Mouse (Mus musculus) adrenal gland, postnatal 25 days (tissue): Measurements from ENCODE around the gene Guca2a. TPM values are rescaled to one million over a fixed set of nuclear protein-coding genes. Genes with fewer than 3 reads are reported as not detected.

Experiments used
- DNase-seq: peaks from one replicate; pipeline ENCODE4 v3.0.0; 2021; ENCODE audit warnings: mixed read lengths
- total RNA-seq: library from RNA; stranded (reverse); gene quantifications from 2 replicates; pipeline ENCODE4 v1.2.3, GENCODE M21; 2021

Guca2a gene
- total RNA-seq, 1 experiment from 2014 or later, result 0.58 TPM

GRCm38 (mm10) chr4:119642666-119643065 is 5.2 kb downstream of the Guca2a start:
- DNase-seq, result no peak

GRCm38 (mm10) chr4:119657011-119657410 is 19.5 kb downstream of the Guca2a start:
- DNase-seq, result no peak

GRCm38 (mm10) chr4:119658246-119658645 is 20.7 kb downstream of the Guca2a start:
- no peak for DNase-seq

- no peak for DNase-seq
These were observed 21.2 kb downstream of the Guca2a start, which contains the start of gene Guca2b for GRCm38 (mm10) chr4:119658731-119659130. Gene Guca2b, minus strand, starts transcription at chr4:119658954.

GRCm38 (mm10) chr4:119660007-119660406 is 22.5 kb downstream of the Guca2a start:
- no peak for DNase-seq

DNA sequence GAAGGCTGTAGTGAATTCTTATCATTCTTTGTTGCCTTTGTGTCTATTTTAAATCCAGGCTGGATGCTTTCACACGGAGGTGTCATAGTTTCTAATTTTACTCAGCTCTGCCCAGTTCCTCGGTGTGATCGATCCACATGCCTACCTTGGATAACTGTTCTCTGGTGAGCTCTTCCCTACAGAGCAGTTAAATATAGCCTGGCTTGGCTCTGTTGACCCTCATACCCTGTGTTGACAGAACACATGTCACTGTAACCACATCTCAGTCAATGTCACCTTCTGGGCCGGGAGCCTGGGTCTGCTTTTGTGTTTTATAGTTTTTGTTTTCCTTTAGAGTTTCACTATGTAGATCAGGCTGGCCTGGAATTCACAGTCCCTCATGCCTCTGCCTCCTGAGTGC is 24.6 kb downstream of the Guca2a start:
- no peak for DNase-seq

- DNase-seq, result peak; percentile 53
These were observed 25.5 kb downstream of the Guca2a start for GRCm38 (mm10) chr4:119662976-119663375.

DNA sequence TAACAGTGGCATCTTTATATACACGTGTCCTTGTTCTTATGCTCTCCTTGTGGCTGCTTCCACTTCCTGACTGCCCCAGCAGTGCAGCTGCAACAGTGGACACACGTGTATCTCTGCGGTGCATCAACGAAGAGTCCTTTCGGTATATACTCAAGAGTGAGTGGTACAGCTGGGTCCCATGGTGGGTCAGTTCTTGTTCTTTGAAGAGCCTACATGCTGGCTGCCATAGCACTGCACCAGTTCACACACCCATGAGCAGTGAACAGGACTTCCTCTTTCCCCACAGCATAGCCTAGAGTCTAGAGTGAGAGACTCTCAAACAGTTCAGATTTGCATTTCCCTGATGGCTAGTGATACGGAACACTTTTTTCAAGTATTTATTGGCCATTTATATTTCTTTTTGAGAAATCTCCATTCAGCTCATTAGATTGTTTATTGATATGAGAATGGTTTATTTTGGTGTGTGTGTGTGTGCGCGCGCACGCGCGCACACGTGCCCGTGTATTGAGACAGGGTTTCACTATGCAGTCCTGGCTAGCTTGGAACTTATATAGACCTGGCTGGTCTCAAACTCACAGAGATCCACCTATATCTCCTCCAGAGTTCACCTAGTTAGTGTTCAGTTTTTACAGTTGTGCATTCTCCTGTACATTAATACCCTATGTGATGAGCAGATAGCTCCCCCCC is 26.0 kb downstream of the Guca2a start:
- DNase-seq, result no peak

- DNase-seq, result no peak
These were observed 27.7 kb downstream of the Guca2a start for GRCm38 (mm10) chr4:119665166-119665565.

DNA sequence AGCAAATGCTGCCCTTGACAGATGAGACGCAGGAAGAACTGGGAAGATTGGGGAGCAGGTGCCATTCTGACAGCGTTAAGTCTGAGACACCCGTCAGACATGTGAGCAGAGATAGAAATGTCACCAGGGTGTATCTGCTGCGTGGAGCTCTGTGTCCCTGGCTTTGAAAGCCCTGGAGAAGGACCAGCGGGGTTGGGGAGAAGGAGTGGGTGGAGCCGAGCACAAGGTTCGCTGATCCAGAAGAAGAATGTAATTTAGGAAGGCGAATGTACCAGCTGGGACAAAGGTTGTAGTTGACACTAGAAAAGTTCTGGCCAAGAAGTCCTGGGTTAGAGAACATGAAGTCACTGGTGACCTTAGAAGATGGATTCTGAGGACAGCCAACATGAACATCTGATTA is 28.6 kb downstream of the Guca2a start:
- no peak for DNase-seq

- DNase-seq, result peak; percentile 42
These were observed 29.9 kb downstream of the Guca2a start for GRCm38 (mm10) chr4:119667454-119667853.

DNA sequence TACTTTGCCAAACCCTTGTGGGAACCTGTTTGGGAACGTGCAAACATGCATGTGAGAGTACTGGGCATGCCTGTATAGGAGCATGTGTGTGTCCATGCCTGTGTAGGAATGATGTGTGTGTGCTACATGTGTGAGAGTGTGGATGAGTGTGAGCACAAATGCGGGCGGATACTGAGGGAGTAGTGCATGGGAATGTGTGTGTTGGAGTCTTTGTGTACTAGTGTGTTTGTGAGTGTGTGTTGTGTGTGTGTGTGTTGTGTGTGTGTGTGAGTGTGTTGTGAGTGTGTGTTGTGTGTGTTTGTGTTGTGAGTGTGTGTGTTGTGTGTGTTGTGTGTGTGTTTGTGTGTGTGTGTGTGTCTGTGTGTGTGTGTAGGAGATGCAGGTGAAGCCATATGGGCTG is 30.7 kb downstream of the Guca2a start:
- no peak for DNase-seq

DNA sequence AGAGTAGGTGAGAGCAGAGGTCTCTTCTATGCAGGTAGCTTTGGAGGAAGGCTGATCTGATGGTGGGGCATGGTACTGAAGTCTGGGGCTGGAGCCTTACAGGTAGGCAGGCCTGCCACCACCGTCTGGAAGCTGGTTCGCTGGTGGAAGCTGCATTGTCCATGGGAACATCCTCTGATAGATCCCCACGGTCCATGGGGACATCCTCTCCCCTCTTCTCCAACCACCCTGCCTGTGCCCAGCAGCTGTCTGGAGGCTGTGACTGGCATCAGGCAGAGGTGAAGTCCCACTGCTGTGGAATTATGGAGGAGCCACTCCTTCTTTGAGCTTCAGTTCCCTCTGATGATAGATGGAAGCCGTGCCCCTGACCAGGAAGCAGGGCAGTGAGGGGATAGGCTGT is 31.1 kb downstream of the Guca2a start:
- DNase-seq, result no peak

DNA sequence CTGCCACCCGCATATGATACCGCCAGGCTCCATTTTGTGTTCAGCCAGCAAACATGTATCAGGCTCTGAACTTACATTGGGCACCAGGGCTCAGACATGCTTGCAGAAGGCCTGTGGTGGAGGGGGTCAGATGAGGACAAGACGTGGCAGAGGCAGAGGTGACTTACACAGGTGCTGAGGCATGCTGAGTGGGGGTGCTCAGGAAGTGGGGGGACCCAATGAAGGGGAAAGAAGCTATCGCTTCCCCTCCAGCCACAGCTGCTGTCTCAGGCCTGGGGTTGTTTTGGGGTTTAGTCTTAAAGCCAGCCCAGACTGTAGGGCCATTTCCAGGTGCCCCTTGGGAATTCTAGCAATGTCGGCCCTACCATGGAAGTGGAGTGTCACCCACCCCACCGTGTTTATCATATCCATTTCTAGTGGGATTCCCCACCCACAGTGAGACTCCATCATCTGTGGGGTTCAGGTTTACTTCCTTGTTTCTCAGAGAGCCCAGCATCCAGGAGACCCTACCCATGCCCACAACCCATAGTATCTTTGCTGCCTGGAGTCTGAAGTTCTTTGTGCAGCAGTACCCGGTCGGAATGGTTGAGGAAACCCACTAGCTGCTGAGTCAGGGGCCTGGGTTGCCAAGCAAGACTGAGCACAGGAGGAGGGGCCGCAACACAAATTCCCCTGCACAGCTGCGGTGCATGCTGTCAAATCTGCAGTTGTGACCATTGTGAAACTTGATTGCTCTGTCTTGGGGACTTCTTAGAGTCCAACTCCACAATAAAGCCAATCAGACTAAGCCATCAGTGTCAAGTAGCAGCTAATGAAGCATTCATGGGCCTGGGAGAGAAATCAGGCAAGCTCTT is 32.1 kb downstream of the Guca2a start:
- no peak for DNase-seq

- DNase-seq, result no peak
These were observed 32.7 kb downstream of the Guca2a start for GRCm38 (mm10) chr4:119670210-119670555.

DNA sequence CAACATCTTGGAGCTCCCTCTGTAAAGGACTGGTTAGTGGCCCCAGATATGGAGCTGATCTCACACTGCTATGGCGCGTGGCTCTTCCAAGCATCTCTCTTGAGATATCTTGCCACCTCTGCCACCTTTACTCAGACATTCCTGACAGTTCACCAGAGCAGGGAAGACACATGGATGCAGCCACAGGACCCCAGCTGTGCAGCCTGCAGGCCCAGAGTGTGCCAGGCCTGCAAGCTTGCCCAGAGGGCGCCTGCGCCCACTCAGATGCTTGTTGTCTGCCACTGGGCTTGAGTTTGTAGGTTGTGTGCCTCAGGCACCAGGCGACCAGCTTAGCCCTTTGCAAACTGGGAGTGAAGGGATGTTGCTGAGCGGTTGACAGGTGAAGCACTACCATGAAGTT is 33.2 kb downstream of the Guca2a start:
- no peak for DNase-seq

DNA sequence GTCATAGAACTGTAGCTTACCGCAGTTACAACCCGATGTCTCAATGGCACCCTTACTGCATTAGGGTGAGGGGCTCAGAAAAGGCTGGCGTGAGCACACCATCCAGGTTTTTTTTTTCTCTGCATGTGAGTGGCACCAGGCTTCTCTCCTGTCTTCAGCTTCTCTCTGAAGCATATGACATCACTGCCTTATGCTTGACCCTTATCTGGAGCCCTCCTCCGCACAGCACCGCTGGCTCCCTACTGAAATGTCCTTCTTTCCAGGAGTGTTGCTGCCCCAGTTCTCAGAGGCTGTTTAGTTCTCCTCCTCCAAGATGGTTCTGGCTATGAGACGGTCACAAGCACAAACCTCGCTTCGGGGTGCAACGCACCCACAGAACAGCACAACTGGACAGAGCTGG is 33.7 kb downstream of the Guca2a start:
- no peak for DNase-seq

DNA sequence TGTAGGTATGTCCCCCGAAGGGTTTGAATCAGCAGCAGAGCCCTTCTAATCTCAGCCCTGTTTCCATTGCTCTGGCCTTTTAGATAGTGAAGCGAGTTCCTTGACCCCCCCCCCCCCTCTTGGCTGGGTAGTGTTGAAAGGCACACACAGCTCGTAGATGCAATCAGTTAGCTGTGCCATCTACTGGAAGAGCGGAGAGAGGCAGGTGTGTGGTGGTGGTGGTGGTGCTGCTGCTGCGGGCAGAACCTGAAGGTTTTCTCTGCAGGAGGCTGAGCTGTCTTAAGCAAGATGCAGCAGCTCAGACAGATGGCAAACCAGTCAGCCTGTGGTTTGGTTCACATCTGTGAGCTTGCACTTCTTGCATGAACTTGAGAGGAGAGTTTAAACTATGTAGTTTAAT is 35.2 kb downstream of the Guca2a start:
- no peak for DNase-seq

GRCm38 (mm10) chr4:119682596-119682995 is 45.1 kb downstream of the Guca2a start:
- no peak for DNase-seq

- DNase-seq, result no peak
These were observed 48.2 kb downstream of the Guca2a start for GRCm38 (mm10) chr4:119685746-119686145.
